Mouse (Mus musculus) lung, postnatal 0 days (tissue): ENCODE data around the gene Mpz.

ENCODE experiments used
- CTCF ChIP-seq: IDR thresholded peaks from 2 replicates; pipeline ENCODE4 v1.5.1; 2016; ENCODE audit warnings: antibody characterized with exemption, mild to moderate bottlenecking
- EP300 ChIP-seq: IDR thresholded peaks from 2 replicates; pipeline ENCODE4 v1.6.1; 2016; ENCODE audit warnings: antibody characterized with exemption, mild to moderate bottlenecking, control low read depth

GRCm38 (mm10) chr1:171179487-171180171, 29.1 kb downstream of the Mpz start:
- TF ChIP-seq EP300: no peak
- TF ChIP-seq CTCF: no peak
